Mouse (Mus musculus): ENCODE measurements around the gene Ndufa4l2.
A peak's percentile ranks its signal among the peaks of the same experiment; 100 is the strongest.

Gene Ndufa4l2

GRCm38 (mm10) chr10:127509837-127510701, 4.7 kb upstream of the Ndufa4l2 start:
- DNase-seq (ENCODE audit: low read depth), result no peak

DNA sequence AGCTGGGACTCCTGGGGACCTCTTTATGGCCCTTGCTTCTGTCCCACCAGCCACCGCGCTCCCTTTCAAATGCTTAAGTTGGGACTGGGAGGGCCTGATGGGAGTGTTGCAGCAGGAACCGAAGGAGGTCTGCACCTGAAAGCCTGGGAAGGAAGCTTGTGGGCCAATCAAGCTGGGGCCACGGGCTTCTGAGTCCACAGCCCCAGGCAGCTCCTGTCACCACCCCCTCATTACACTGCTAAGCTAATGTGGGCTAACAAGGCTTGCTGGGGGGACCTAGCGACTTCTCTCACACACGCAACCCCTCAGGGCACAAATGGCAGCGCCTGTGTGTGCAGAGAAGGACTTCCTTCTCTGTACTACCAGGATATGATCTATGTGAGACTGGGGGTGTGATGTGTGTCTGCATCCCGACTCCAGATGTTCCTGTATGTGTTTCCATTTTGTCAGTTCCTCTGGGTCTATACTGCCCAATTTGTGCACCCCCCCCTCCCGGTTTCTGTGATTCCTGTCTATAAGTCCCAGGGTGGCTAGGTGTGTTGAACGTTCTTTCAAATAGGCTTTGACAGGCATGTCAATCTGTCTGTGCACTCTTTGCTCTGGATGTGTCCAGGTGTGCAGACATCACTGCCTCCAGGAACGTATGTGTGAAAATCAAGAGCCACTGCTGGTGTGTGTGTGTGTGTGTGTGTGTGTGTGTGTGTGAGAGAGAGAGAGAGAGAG, 3.7 kb upstream of the Ndufa4l2 start:
- no peak for DNase-seq (ENCODE audit: low read depth)

DNA sequence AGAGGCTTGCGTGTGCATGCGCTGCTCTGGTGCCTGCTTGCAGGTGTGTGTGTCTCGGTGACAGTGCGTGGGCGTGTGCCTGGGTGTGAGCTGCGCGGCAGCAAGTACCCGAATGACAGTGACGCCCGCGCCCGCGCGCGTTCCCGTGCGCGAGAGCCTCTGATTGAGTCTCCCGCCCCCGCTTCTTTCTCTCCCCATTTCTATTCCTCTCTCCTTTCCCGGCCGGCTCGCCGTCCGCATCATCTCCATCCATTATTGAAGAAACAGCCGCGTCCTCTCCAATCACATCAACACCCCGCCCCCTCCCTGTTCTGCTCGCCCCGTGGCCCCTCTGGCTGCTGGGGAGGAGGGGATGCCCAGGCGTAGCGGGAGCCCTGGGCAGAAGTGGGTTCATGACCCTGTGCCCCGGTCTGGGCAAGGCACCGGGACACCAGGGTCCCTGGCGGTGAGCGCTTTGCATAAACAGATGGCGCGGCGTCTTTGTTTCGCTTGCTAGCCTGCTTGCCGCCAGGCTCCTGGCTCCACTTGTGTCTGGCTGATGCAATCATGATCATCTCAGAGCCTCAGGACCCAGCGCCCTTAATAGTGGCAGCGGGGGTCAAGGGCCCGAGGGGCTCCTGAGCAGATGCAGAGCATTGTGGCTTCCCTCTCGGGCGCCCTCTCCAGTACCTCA, 3.0 kb upstream of the Ndufa4l2 start:
- DNase-seq (ENCODE audit: low read depth), result peak; percentile 67

DNA sequence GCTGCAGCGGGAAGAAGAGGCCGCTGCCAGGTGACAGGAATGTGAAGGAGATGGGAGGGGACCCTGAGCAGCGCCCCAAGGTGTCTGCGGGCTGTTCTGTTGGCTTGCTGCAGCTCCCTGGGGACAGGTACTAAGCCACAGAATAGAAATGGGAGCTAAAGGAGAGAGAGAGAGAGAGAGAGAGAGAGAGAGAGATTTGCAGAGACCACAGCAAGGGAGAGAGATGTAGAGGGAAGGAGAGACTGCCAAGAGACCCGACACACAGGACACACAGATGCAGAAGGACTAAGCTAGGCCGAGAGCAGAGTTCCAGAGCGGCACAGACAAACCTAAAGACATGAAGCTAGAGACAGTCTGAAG, 2.5 kb upstream of the Ndufa4l2 start:
- no peak for DNase-seq (ENCODE audit: low read depth)

- peak; percentile 97 for DNase-seq (ENCODE audit: low read depth)
Observed at GRCm38 (mm10) chr10:127512813-127513212, 2.0 kb upstream of the Ndufa4l2 start.

- peak; percentile 26 for DNase-seq (ENCODE audit: low read depth)
Observed at GRCm38 (mm10) chr10:127513501-127514091, 1.2 kb upstream of the Ndufa4l2 start.

DNA sequence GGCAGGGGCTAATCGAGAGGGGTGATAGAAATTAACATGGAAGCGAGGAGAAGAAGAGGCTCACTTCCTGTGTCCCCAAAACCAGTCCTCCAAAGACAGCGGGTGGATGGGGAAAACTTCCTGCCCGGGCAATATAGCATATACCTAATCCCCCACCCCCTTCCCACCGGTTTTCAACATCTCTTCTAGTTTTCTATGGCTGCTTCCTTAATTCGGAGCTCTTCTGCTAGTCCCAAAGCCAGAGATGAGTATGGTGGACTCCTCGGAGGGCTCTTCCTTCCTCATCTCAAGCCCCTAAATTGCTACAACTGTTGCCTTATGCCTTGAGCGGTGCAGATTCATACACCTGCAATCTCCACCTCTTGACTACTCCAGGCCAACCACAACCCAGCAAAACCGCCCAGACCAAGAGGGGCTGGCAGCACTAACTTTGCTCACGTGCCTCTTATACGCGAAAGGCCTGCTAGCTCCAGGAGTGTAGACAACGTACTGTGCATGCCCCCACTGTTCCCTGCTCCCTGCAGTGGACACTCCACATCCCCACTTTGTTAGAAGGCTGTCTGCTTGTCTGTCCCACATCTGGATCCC, 562 bp upstream of the Ndufa4l2 start:
- DNase-seq (ENCODE audit: low read depth), result no peak

DNA sequence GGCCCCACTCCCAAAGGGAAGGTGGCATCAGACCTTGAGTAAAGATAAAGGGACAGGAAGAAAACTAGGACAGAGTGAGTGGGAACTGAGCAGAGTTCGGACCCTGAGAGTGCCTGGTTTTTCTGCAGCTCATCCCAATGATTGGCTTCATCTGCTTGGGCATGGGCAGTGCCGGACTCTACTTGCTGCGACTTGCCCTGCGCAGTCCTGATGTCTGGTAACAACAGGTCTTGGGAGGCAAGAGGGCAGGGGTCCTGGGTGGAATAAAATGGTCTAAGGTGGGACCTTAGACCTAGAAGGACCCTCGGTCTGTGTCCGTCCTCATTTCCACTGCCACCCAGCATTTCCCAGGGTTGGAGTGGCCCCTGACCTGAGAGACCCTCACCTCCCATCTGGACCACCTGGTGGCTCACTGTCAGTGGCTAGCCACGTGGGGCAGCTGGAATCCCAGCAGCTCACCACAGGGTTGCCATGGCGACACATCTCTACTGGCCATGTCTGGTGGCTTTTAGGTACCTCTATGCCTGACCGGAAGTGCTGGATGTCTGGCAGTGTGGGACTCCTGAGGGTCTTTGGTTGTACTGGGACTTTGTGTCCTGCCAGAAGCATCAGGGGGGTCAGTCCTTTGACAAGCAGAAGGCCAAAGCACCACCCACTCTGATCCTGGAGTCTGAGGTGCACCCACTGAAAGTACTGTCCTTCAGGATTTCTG, 660 bp downstream of the Ndufa4l2 start:
- DNase-seq (ENCODE audit: low read depth), result no peak

GRCm38 (mm10) chr10:127515983-127516459, 1.3 kb downstream of the Ndufa4l2 start:
- DNase-seq (ENCODE audit: low read depth), result no peak

DNA sequence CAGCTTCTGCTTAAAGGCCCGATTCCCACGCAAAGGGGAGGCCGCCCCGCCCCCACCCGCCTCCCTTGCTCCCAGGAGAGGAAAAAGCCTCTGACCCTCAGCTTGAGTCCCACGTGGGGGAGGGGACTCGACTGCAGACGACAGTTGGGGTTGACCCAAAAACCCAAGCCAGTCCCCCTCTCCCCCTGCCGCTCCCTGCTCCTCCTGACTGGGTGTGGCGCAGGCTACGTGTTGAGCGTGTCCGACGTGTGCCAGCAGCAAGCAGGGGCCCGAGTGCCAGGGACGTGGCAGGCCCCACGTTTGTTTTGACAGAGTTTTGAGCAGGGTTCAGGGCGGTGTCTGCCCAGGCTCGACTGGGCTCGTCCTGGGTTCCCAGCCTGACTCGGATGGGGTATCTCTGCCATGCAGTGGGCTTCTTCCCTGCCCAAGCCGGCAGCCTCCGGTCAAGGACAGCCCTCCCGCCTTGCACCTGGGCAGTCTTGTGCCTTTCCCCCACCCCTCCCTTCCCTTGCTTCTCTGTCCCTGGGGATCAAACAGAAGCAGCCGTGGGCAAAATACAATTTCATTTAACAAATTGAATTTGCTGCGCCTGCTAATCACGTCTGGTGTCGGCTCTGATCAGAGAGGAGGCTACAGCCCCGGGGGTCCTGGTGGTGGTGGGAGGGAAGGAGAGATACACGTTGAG, 2.0 kb downstream of the Ndufa4l2 start:
- no peak for DNase-seq (ENCODE audit: low read depth)

DNA sequence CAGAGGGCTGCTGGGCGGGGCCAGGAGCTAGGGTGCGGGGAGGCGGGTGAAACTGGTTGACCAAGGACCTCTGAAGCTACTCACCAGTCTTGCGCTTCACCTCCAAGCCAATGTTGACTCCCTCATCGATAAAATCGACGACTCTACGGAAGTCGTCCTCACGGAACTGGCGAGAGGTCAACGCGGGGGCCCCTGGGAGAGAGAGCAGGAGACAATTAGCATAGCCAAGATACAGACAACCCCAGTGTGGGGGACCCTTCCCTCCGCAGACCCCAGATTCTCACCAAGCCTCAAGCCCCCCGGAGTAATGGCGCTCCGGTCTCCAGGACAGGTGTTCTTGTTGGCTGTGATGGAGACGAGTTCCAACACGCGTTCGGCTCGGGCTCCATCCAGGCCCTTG, 3.2 kb downstream of the Ndufa4l2 start:
- DNase-seq (ENCODE audit: low read depth), result no peak

GRCm38 (mm10) chr10:127519041-127519701, 4.4 kb downstream of the Ndufa4l2 start:
- no peak for DNase-seq (ENCODE audit: low read depth)

DNA sequence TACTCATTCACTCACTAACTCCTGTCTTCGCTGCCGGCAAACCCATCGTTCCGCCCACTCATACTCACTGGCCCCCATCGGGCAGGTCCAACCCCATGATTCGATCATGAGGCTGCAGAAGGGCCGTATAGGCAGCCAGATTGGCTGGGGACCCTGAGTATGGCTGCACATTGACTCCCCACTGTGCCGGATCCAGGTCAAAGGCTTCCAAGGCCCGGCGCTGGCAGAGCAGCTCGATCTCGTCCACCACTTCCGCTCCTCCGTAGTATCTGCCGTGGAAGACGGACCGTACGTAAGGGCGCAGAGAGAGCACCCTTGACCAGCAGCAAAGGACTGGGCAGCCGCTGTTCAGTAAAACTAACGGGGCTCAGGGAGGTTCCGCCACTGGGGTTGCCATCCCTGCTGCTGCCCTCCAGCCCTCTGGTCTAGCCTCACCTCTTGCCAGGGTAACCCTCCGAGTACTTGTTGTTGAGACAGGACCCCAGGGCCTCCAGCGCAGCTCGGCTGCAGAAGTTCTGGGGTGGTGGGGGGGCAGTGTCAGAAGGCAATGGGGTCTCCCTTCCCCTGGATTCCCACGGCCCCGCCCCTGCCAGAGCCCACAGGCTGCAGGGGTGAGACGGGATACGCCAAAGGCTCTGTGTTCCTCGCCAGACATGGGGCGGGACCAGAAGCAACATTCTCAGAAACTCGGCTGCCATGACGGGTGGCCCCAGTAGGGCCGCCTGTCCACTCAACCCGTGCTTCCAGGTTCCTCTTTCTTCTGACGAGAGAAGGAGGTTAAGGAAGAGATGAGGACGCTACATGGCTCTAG, 5.3 kb downstream of the Ndufa4l2 start:
- no peak for DNase-seq (ENCODE audit: low read depth)

DNA sequence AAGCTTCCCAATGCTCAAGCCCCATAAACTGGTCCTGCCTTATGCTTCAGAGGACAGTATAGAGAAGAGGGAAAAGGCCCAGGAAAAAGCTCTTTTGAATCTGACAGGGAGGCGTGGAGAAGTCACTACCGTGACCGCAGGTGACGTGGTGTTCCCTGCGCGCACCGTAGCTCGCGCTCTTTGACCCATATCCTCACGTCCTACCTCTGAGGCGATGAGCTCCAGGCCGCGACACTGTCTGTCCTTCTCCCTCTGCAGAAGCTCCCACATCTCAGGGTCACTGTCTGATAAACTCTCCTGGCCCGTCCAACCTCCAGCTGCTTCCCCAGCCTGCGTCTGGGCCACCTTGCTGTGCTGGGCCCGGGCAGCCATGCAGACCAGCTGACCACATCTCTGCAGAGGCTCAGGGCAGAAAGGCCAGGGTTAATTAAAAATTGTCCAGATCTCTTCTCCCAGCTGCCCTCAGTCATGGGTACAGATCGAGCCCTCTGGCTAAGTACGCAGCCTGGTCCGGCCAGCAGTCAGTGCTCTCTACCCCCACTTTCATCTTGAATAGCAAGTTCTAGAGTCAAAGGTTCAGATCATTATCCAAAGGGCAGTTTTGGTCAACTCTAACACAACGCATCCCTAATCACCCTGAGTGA, 6.1 kb downstream of the Ndufa4l2 start:
- DNase-seq (ENCODE audit: low read depth), result no peak

GRCm38 (mm10) chr10:127521611-127522080, 6.9 kb downstream of the Ndufa4l2 start:
- DNase-seq (ENCODE audit: low read depth), result peak; percentile 71

GRCm38 (mm10) chr10:127522088-127522581, 7.4 kb downstream of the Ndufa4l2 start, which contains the start of gene Shmt2:
TSS of gene Shmt2 (minus strand) at chr10:127522444.
- peak; percentile 98 for DNase-seq (ENCODE audit: low read depth)

DNA sequence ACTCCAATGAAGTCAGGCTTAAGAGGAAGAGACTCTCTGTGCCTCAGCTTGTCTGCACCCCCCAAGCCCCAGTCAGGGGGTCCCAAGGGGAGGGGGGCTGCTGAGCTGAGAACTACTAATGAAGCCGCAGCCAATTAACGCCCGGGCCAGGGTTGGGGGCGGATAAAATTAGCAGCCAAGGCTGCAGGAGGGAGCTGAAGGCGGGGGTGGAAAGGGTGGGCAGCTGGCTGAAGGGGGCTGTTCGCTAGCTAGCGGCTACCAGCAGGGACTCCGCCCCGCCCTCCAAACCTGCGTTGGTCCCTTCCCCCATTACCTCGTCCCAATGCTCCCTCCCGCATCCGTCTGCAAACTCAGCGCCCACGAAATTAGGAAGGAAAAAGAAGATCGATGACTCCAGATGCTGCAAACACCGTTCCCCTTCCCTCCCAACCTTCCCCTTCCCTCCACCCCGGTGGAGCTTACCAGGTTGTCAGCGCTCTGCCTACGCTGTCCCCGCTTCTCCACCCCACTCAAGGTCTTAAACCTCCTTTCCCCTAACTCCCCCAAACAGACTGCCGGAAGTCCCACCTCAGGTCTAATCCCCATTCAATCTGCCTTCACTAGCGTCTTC, 10.0 kb downstream of the Ndufa4l2 start:
- DNase-seq (ENCODE audit: low read depth), result no peak

GRCm38 (mm10) chr10:127526048-127526447, 11.3 kb downstream of the Ndufa4l2 start:
- DNase-seq (ENCODE audit: low read depth), result no peak

Measured in NIH3T3 (cell line).